Mouse (Mus musculus): ENCODE measurements around the gene Casz1.

Casz1 gene

DNA sequence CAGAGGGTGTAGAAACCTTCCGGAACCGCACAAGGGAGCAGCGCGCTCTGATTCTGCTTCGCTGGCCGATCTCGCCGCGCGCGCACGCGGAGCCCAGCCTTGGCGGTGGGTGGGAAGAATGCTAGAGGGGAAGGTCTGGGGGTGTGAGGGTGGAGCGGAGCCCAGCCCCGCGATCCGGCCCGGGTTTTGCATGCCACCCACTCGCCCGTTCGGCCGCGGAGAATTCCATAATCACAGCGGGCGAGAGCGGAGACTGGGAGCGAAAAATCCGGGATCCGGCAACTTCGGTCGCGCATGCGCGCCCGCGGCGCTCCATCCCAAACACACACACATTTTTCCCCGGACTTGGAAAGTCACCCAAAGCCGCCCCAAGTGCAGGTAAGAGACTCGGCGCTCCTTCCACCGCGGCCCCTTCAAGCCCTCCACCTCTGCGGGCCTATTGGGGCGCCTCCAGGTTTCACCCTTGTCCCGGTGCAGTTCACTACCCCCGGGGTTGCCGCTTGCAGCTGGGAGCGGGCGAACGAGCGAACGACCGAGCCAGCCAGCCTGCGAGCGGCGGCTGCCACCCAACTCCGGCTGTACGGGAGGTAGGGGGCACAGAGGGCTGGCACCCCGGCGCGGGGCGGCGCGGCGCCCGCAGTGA lies at the start of gene Casz1:
Gene Casz1 (plus strand): TSS at position 293 of the 643 bp plus-strand sequence.
- in situ Hi-C loops (cut with MboI, MseI) = no loop called here

- in situ Hi-C loops (cut with MboI, MseI) = no loop called here
Measured at GRCm38 (mm10) chr4:148758863-148759262, 45.4 kb upstream of the Casz1 start.

DNA sequence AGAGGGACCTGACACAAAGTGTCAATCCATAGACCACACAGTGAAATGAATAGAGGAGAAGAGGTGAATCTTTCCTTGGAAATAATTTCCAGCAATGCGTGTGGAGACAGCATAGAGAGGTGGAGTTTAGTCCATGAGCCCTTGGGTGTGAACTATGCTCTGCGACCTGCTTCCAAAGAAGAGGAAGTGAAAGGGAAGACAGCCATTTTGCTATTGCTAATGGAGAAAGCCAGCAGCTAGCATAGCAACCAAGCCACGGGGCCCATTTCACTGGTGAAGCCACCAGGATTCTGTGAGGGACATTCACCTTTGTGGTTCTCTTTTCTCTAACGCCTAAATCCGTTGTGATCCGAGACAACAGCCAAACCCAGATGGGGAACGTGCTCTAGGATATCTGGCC lies 44.1 kb upstream of the Casz1 start:
- in situ Hi-C loops (cut with MboI, MseI) = no loop called here

DNA sequence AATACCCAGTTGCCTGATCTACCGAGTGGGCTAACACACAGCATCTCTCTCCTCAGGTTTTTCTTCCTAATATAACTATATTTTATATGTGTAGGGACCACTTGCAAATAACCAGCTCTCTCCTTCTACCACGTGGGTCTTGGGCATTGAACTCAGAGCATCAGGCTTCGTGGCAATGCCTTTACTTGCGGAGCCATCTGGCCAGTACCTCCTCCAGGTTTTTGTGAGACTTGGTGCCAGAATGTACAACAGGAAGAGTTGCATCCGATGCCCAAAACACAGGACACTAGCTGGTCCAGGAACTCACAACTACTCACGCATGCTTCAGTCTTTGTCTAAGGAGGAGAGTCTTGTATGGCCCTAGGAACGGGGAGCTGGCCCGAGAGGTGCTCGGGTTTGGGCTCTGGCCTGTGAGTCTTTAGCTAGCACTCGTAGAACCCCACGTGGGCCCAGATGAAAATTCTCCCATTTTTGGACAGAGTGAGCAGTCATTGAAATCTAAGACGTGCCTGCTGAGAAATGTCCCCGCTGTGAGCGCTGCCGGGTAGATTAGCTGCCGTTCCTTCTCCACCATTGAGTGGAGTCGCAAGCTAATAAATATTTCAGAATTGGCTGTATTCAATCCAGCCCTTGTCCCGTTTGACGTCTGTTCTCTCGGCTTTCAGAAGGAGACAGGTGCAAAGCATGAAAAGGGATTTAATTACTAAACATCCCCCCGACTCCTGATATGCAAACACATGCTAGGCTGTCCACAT lies 38.0 kb upstream of the Casz1 start:
- in situ Hi-C loops (cut with MboI, MseI) = no loop called here

- in situ Hi-C loops (cut with MboI, MseI) = no loop called here
Measured at GRCm38 (mm10) chr4:148767655-148768305, 36.4 kb upstream of the Casz1 start.

DNA sequence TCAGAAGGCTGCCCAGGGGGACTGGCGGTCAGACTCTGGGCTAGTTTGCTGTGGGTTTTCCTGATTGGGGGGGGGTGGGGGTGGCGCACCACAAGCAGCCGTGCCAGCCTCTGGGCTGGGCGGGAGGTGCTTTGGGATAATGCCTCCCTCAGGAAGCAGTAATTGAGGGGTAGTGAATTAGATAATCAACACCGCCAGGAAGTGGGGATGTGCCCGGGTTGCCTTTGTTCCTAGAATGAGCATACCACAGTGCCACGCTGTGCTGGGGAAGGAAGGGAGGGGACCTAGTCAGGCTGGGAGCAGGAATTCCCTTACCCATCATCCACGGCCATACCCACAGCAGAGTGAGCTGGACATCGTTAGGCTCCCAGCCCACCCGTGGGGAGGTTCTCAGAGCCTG lies 35.6 kb upstream of the Casz1 start:
- in situ Hi-C loops (cut with MboI, MseI) = no loop called here

DNA sequence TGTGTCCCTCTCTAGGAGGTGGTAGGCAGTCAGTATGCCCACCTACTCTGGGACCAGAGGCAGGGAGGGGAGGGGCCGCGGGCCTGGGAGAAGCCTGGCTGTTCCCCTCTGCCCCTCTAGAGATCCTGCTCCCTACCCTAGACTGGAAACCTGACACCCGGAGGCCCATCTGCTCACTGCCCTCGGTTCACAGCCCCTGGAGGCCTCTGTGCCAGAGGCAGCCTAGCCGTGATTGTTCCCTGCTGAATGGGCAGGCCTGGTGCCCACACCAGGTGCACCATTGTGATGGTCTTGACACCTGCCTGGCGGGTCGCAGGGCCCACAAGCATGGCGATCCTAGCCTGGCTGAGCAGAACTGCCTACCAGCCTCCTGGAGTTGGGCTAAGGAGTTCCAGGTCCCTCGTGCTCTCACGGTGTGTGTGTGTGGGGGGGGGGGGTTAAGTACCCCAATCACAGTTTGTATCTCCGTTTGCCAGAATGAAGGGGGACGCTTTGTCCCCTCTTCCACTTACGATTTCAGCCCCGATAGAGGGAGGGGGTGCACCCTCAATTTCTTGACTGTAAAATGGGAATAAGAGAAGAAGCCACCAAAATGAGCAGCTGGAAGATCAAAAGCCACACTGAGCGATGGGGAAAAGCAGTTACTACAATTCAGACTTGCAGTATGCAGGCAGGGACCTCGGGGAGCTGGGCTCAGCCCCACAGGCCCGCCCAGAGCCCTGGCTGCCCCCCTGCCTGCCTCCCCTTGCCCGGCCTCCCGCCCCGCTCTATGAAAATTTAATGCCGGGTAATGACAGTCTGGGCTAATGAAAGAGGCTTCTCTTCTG lies 33.4 kb upstream of the Casz1 start:
- in situ Hi-C loops (cut with MboI, MseI) = no loop called here

DNA sequence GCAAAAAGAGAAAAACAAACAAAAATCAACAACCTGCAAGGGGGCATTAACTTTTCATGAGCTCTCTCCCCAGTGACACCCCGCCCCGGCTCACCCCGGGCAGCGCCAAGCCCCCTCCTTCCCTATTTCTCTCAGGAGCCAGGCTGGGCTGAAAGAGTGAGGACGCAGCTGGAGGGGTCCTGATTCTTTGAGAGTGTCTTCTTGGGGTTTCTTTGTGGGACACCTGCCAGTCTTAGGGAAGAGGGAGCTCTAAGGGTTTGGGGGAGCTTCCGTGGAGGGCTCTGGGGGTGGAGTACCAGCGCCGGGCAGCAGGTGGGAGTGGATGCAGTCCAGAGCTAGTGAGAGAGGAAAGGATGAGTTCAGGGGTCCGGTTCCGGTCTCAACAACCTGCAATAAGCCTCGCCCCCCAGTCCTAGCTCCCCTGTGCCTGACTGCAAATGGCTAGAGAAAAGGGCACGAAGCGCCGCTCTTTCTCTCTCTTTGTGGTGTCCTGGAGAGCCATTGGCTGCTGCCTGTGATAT lies 32.8 kb upstream of the Casz1 start:
- in situ Hi-C loops (cut with MboI, MseI) = no loop called here

GRCm38 (mm10) chr4:148772658-148773057 lies 31.6 kb upstream of the Casz1 start:
- in situ Hi-C loops (cut with MboI, MseI) = no loop called here

DNA sequence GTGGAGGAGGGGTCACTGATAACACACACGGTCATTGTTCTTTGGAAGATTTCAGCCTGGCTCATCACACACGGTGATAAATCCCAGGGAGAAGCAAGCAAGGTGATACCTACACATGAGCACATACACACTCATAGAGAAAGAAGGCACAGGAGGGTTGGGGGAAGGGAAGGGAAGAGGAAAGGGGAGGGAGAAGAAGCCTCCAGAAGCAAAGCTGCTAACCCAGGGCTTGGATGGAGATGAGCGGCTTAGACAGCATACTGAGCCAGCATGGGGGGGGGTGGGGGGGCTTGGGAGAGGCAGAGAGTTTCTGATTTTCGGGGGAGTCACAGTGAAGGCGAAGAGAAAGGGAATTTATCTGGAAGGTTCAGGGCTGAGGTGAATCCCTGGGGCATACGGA lies 30.2 kb upstream of the Casz1 start:
- in situ Hi-C loops (cut with MboI, MseI) = no loop called here

DNA sequence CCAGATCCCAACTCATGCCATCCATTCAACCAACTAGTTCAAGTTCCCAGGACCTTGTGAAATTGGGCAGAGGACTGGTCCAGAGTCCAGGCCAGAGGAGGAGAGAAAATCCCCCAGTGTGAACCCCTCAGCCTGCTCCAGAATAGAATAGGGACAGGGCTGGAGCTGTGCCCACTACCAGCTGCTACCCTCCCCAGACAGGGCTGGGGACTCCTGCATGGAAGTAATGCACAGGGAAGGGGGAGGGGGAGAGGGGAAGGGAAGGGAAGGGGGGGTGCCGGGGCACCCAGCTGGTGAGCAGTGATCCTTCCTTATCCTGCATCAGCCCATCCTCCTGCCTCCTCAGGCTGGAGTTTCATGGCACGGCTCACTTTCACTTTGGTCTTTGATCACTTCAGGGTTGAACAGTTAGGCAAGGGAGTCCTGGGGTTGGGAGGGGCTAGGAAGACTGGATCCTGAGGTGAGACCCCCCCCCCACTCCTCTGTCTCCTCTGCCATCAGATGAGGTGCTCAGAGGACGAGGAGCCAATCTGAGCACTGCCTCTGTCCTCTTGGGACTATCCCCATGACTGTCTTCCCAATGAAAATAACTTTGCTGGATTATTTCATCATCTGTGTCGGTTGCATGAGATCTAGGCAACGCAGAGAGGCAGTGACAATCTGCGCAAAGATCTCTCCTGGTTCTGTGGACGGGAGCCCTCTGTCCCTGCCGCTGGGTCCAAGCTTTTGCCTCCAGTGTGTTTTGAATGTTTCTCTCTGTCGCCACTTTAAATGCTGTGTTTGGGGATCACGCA lies 28.6 kb upstream of the Casz1 start:
- in situ Hi-C loops (cut with MboI, MseI) = no loop called here

DNA sequence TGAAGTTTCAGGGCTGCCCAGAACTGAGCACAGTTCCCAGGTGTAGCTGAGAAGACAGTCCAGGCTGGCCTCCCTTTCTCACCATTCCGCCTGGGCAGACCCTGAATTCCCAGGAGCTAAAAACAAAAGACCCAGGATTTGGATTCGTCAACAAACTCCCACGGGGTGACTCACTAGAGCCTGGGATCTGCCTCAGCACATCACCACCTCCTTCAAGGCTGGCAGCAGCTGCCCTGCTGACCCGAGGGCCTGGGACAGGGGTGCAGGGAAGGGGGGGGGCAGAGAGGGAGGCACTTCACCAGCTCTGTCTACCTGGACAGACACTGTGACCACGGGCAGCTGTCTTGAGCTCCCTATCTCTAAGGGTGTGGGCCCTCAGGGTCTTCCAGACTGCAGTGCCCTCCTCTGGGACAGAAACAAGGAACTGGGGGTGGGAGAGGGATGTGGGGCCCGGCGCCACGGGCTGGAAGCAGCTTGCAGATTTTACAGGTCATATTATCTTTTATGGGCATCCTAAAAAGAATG lies 24.1 kb upstream of the Casz1 start:
- in situ Hi-C loops (cut with MboI, MseI) = loop anchor here (5.0 kb wide), 1 partner anchor 87 kb away; no protein-coding TSS in a partner anchor

GRCm38 (mm10) chr4:148781516-148781915 lies 22.7 kb upstream of the Casz1 start:
- in situ Hi-C loops (cut with MboI, MseI) = loop anchor here (5.0 kb wide), 1 partner anchor 86 kb away; no protein-coding TSS in a partner anchor

DNA sequence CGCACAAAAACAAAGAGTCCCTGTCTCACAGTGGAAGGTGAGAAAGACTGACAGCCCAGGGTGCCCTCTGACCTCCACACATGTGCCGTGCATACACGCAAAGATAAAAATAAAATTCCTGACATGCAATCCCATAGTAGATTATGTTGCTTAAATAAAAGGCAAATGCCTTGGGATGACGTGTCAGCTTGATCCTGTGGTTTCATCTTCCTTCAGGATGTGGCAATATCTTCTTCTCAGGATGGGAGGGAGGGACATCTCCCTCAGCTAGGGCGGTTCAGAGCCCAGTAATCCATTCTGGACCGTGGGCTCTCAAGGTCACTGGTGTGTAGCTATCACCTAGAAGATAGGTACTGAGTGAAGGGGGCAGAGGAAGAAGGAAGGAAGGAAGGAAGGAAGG lies 21.3 kb upstream of the Casz1 start:
- in situ Hi-C loops (cut with MboI, MseI) = loop anchor here (5.0 kb wide), 1 partner anchor 84 kb away; no protein-coding TSS in a partner anchor

- in situ Hi-C loops (cut with MboI, MseI) = loop anchor here (5.0 kb wide), 1 partner anchor 84 kb away; no protein-coding TSS in a partner anchor
Measured at GRCm38 (mm10) chr4:148783760-148784159, 20.5 kb upstream of the Casz1 start.

- in situ Hi-C loops (cut with MboI, MseI) = no loop called here
Measured at GRCm38 (mm10) chr4:148785053-148785567, 19.1 kb upstream of the Casz1 start.

DNA sequence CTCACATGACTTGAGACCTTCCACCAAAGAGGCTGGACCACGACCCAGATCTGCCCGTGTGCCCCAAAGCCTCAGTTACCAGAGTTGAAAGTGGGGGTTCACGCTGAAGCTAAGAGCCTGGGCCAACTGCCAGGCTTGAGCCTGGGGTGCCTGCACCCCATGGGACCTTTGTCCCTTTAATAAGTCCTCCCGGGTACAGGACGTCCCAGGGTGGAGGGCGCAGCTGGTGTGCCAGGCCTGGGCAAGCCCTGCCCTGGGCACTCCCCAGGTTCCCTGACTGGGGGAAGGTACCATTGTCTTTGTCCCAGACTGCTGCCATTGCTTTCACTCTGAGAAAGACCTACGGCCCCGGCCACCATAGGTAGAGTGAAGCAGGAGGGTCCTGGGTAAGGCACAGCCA lies 18.2 kb upstream of the Casz1 start:
- in situ Hi-C loops (cut with MboI, MseI) = no loop called here

GRCm38 (mm10) chr4:148790940-148791339 lies 13.3 kb upstream of the Casz1 start:
- in situ Hi-C loops (cut with MboI, MseI) = no loop called here

GRCm38 (mm10) chr4:148795038-148795437 lies 9.2 kb upstream of the Casz1 start:
- in situ Hi-C loops (cut with MboI, MseI) = no loop called here
